Mouse (Mus musculus): ENCODE measurements around the gene Spats2.

Spats2 gene

GRCm38 (mm10) chr15:99097840-99098492 is 27.8 kb upstream of the Spats2 start:
- DNase-seq (ENCODE audit: low spot score in 2 of 2): no peak

DNA sequence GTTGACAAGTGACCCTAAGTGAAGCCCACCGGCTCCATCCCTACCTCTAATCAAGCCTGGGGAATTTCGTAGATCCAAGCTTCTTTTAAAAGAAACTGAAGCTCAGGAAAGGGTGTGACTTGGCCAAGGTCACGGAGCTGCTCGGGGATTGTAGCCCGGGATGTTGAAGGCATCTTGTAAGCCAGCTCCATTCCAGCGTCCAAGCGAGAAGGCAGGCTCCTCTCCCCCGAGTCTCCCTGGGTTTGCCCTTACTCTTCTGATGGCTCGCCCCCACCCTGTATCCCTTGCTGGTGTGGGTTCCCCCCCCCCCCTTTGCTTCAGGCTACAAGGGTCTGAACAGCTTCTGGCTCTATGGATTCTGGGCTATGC is 27.2 kb upstream of the Spats2 start:
- no peak for DNase-seq (ENCODE audit: low spot score in 2 of 2)

GRCm38 (mm10) chr15:99099139-99099556 is 26.6 kb upstream of the Spats2 start:
- peak in 1 of 2 experiments; percentile 34 for DNase-seq (ENCODE audit: low spot score in 2 of 2)

GRCm38 (mm10) chr15:99099984-99100383 is 25.7 kb upstream of the Spats2 start:
- DNase-seq (ENCODE audit: low spot score in 2 of 2): no peak

- no peak for DNase-seq (ENCODE audit: low spot score in 2 of 2)
Measured at GRCm38 (mm10) chr15:99105238-99105637, 20.5 kb upstream of the Spats2 start.

DNA sequence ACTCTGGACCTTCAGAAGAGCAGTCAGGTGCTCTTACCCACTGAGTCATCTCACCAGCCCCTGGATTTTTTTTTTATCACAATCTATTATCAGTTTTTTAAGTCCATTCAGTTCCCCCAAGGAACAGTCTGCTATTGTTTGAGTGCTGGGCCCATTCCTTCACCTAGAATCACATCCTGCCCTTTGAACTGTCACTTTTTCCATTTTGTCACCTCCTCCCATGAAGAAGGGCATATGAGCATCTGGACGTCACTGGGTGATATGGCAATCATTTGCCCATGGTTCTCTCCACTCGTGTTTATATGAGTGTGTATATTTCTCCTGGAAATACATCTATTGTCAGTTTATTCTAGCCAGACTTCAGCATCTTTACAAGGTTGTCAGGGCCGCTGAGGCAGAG is 17.9 kb upstream of the Spats2 start:
- no peak for DNase-seq (ENCODE audit: low spot score in 2 of 2)

GRCm38 (mm10) chr15:99111139-99111538 is 14.6 kb upstream of the Spats2 start:
- DNase-seq (ENCODE audit: low spot score in 2 of 2): no peak

DNA sequence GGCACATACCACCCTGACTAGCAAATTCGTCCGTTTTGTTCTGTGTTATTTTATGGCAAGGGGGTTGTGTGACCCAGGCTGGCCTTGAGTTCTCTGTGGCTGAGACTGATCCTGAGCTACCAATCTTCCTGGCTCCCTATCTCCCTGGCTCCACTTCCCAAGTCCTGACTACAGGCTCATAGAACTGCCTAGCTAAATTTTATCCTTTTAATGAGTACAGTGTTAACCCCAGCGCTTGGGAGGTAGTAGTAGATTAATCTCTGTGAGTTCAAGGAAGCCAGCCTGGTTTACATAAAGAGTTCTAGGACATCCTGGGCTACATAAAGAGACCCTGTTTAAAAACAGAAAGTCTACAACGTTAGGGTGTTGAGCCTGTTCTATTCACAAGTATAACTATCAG is 13.9 kb upstream of the Spats2 start:
- DNase-seq (ENCODE audit: low spot score in 2 of 2): no peak

GRCm38 (mm10) chr15:99112843-99113395 is 12.8 kb upstream of the Spats2 start:
- no peak for DNase-seq (ENCODE audit: low spot score in 2 of 2)

GRCm38 (mm10) chr15:99113396-99113975 is 12.2 kb upstream of the Spats2 start:
- DNase-seq (ENCODE audit: low spot score in 2 of 2): no peak

DNA sequence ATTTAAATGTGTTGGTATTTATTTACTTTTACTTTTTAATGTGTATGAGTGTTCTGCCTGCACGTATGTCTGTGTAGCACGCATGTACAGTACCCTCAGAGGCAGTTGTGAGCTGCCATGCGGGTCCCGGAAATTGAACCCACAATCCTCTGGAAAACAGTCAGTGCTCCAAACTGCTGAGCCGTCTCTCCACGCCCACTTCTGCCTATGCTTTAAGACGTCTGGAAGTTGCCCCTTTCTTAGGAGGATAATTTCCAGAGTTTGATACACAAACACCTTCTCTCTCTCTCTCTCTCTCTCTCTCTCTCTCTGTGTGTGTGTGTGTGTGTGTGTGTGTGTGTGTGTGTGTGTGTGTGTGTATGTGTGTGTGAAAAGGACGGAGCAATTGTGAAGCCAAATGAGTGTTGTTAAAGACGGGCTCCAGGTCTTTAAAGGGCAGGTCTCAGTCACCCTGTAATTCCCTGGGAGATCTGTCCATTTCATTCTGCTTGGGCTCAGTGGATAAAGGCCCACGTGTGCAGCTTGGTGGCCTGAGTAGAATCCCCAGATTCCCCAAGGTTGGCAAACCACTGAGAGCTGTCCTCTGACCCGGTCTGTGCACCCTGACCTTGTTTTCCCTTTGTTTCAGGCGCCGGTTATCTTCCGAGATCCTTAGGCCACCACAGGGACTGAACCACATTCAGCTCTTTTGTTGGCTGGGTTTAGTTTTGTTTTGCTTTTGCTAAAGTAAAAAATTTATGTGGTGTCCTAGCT is 11.2 kb upstream of the Spats2 start:
- no peak for DNase-seq (ENCODE audit: low spot score in 2 of 2)

DNA sequence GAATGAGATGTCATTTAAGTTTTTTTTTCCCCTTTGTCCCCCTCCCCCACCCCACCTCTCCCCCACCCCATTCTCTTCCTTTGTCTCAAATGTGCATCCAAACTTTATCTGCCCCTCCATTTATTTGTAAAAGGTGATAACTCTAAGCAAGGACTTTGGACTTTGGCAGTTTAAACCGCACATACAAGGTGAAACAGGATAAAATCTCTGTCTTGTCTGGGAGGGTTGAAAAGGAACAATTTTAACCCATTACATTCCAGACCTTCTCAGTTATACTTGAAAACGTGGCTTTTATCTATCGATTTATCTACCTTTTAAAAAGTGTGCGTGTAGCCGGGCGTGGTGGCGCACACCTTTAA is 10.7 kb upstream of the Spats2 start:
- no peak for DNase-seq (ENCODE audit: low spot score in 2 of 2)

- DNase-seq (ENCODE audit: low spot score in 2 of 2): no peak
Measured at GRCm38 (mm10) chr15:99116539-99116938, 9.2 kb upstream of the Spats2 start.

DNA sequence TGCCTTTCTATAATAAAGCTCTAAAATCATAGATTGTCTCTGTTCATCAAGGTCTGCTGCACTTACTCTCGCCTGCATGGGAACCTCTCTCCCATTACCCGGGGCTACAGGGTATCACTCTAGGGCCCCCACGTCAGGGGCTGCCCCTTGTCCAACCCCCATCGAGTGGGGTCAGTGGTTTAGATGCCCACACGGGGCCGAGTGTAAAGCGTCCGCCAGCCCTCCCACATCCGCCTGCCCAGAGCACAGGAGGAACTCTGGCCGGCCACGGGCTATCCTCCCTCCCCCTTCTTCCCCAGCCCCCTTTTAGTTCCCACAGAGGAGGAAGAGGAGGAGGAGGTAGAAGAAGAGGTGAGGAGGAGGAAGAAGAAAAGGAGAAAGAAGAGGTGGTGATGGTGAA is 4.9 kb upstream of the Spats2 start:
- DNase-seq (ENCODE audit: low spot score in 2 of 2): no peak

DNA sequence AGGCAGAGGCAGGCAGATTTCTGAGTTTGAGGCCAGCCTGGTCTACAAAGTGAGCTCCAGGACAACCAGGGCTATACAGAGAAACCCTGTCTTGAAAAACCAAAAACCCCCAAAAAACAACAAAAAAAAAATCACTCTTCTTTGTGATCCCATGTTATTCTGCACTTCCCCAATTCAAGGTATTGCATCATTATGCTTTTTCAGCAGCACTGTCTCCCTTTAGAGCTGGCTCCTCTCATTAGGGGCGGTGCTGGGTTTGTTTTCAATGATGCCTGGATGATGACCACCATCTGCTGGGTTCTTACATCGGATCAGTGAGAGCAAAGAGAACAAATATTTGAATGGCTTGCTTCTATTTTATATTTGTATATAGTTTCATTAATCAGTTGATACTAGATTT is 3.1 kb upstream of the Spats2 start:
- DNase-seq (ENCODE audit: low spot score in 2 of 2): no peak

DNA sequence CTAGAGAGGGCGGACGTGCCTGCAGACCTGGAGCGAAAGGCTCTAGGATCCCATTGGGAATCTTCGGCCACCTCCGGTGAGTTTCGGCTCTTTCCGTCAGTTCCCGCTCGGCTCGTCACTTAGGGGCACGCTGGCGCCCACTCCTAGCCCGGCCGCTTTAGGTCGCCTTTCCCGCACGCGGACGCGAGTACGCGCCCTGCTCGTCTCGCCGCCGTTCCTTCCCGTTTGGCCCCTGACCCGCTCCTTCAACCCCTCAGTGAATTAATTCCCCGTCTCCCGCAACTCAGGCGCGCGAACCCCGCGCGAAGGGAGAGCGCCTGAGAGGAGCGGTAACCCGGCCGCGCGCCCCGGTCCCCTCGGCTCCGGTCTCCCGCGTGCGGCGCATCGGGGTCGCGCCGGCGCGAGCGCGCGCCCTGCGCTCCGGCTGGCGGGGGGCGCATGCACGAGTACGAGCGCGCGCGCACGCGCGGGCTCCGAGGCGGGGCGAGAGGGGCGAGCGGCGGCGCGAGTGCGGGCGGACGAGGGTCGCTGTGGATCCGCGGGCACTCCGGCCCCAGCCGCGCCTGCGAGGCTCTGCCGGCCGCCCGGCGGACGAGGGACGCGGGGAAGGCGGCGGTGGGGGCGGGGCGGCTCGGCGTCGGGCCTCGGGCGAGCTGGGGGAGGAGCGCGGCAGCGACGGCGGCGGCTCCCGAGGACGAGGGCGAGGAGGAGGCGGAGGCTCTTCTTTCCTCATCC is 532 bp downstream of the Spats2 start:
- peak; percentile 71 to 88 for DNase-seq (ENCODE audit: low spot score in 2 of 2)

- no peak for DNase-seq (ENCODE audit: low spot score in 2 of 2)
Measured at GRCm38 (mm10) chr15:99126816-99127365, 1.2 kb downstream of the Spats2 start.

- DNase-seq (ENCODE audit: low spot score in 2 of 2): no peak
Measured at GRCm38 (mm10) chr15:99127851-99128522, 2.3 kb downstream of the Spats2 start.

GRCm38 (mm10) chr15:99129441-99129840 is 3.7 kb downstream of the Spats2 start:
- DNase-seq (ENCODE audit: low spot score in 2 of 2): no peak

DNA sequence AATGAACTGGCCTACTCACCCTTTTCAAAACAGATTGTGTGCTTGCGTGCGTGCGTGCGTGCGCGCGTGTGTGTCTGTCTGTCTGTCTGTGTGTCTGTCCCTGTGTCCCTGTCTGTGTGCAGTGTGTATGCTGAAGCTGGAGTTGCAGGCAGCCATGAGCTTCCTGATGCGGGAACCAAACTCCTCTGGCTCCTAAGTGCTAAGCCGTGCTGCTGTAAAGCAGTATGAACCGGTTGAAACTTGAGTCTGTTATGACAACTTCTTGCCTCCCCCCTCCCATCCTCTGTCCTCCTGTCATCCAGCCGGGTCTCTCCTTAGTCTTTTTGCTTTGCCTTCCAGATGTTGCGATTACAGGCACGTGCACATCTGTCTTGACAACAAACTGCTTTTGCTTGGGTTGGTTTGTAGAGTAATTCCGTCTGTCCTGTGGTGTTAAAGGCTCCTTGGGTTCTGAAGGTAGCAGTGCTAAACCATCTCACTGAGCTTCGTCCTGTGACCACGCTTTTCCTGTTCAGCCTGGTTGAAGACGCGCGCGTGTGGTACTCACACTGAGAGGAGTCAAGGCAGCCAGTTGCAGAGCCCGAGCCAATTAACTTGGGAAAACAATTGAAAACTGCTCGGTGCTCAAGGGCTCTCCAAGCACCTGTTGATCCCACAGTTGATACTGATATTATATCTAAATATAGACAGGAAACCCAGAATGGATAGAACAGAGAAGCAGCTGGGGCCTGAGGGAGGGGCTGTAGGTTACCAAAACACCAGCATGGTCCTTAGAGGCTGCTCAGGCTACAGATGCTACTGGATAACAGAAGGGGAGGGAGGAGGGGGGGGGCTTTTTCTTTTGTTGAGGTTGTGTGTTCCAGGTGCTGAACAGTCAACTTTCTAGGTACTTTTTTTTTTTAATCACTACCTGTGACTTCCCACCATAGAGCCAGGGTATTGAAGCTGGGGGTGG is 4.5 kb downstream of the Spats2 start:
- DNase-seq (ENCODE audit: low spot score in 2 of 2): no peak
